Mouse (Mus musculus) spleen, adult 18-20 months (tissue): Measurements from ENCODE around the gene 4930412O13Rik.

ENCODE experiments used
- DNase-seq, 2 experiments: peaks; one replicate each; pipeline ENCODE4 v3.0.0; 2022; ENCODE audit warnings: mixed read lengths in 2 of 2

The 4930412O13Rik gene

DNA sequence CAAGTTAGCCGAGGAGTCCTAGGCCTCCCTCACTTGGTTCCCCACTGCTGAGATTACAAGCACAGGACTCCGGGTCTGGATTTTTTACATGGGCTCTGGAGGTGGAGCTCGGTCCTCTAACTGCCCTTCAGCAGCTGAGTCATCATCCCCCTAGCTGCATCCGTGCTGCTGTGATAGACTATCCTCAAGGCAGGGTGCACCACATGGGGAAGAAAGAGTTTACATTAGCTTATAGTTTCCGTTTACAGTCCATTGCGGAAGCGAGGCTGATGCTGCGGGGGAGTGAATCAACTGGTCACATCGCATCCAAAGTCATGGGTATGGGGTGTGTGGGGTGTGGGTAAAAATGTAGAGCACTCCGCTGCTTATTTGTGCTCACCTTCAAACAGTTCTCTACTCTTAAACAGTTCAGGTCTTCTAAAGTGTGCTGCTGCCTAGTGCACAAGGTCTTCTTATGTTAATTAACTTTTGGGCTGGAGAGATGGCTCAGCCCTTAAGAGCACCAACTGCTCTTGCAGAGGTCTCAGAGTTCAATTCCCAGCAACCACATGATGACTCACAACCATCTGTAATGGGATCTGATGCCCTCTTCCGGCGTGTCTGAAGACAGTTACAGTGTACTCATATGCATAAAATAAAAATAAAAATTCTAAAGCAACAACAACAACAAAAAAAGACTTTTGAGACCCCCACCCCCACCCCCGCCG is 23.0 kb downstream of the 4930412O13Rik start:
- no peak for DNase-seq

DNA sequence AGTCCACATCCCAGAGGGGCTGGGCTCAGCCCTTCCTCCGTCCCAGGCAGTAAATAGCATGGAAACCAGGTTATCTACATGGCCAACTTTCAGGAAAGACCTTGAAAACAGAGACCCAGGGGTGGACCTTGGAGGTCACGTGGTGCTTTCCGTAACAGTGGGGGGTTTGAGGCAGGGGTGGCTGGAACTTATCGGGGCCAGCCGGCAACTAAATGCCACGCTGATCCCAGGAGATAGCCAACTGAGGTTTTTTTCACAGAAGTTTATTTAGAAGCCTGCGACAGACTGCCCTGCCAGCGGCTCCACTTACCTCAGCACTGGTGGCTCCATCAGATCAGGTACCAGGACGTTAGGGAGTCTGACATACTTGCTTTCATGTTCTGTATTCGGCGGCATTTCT is 24.9 kb downstream of the 4930412O13Rik start:
- no peak for DNase-seq

DNA sequence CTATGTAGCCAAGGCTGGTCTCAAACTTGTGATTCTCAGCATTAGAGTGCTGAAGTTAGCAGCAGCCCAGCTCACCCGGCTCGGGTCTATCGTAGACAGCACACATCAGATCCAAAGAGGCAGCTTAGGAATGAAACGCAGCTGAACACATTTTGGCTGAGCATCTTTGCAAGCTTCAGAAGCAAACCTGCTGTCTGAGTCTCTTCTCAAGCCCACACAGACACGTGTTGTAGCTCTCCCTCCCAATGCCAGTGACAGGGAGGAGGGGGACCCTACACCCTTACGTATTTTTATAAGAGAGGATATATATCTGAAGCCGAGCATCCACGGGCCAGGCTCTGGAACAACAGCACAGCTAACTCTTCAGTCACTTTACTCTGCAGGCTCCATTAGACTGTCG is 36.5 kb downstream of the 4930412O13Rik start:
- DNase-seq, result no peak

DNA sequence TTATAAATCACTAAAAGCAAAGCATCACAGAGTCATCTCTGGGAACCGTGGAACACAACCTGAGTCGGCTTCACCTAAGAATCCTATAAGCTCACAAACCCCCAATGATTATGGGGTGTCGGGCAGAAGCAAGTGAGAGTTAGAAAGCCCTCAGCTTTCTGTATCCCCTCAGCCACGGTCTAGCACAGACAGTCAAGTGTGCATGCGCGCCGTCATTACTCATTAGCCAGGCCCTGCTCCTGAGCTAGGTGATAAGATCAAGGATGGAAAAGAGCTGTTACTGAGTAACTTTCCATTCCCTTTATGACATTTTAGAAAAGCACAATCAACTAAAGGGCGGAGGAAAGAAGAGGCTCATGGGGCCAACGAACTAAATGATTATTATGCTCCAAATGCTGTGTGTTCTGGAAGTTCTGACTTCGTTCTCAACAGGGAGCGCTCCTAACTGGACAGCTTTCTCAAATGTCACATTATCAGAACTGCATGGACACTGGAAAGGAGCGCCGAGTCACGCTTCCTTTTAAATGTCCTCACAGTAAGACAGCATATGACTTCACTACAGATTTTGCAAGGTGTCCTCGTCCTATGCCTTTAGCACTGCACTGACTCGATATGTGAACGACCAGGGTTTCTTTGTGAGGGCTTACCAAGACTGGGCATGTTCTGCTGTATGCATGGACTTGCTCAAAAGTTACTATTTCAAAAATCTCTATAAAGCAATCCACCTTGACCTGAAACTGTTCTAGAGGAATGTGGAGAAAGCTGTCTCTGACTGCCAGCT is 37.8 kb downstream of the 4930412O13Rik start:
- no peak for DNase-seq

DNA sequence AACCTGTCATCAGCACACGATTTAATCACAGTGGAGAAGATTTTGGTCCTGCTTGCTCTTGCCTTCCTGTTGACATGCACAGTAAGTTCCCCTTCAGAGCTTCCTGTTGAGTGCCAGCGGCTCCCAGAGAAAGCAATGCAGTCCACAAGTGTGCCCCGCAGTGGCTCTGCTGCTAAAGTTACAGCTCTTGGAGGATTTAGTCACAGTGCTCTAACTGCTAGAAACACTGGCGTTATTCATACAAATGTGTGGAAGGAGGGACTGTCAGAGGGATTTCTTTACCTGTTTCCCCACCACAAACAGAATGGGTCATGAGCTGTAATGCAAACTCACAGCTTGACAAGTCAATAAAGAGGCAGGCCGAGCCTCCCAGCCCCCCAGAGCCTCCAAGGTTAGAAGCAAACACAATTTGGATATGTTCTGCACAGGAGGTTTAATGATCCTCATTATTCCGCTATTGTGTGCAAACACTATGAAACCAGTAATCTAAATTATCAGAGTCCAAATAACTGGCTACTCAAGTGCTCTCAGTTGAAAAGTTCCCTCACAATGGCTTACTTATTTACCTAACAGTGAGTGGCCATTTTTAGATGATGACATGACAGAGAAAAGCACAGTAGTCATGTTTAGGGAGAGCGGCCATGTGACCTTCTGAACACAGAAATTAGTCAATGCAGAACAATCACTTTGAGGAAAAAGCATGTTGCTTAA is 45.3 kb downstream of the 4930412O13Rik start:
- DNase-seq, result no peak

DNA sequence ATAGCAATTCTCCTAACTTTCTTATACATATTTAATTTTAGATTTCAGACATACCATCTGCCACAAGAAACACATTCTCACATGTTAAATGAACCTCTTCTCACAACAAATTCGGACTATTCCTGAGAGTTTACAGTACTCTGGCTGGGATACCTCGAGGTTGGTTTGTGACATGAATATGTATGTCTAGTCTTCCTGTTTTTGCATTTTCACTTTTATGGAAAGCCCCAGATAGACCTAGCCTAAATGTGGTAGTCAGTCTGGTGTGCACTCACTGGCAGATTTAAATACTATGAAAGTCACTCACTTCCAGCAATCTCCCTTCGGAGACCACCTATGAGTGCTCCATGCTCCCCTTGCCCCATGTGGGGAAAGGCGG is 45.8 kb downstream of the 4930412O13Rik start:
- no peak for DNase-seq
